Mouse (Mus musculus) thymus, postnatal 25 days (tissue): ENCODE data around the gene Magea2.
"Not testable (repeated sequence)": the region's sequence is repeated elsewhere in the genome, so short reads cannot be mapped to it uniquely, and the experiment has no call there.

ENCODE experiments used
- DNase-seq: peaks from one replicate; pipeline ENCODE4 v3.0.0; 2022

Magea2 gene

DNA sequence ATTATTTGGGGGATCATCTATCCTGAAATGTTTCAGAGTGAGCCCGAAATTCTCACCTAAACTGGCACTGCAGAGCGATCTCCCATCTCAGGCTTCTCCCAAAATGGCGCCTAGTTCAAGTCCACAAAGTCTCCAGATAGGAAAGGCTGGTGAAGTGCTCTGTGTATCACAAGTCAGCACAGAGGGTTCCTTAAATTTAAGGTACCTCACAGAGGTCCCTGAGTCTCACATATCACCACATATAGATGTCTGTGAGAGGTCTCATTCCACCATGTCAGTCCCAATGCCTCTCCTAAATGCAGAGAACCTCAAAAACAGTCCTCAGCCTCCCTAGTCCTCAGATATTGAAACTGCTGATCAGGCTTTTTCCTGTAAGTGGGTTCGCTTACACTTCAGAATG lies at the start of gene Magea2:
Magea2 (minus strand) TSS at position 101 of the 400 bp plus-strand sequence.
- DNase-seq, result not testable (repeated sequence)

DNA sequence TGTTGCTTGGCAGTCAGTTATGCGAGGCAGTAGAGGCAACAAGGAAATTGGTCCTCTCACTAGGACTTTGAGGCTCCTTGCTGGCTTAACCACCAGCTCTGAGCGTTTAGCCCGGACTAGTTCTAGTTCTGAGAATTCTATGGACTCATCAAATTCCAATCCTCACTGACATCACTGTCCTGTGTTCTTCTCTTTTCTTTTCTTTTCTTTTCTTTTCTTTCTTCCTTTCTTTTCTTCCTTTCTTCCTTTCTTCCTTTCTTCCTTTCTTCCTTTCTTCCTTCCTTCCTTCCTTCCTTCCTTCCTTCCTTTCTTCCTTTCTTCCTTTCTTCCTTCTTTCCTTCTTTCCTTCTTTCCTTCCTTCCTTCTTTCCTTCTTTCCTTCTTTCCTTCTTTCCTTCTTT lies 34.8 kb upstream of the Magea2 start, which contains the start of gene Cldn34b2:
Cldn34b2 (minus strand) TSS at position 101 of the 400 bp plus-strand sequence.
- DNase-seq, result not testable (repeated sequence)

DNA sequence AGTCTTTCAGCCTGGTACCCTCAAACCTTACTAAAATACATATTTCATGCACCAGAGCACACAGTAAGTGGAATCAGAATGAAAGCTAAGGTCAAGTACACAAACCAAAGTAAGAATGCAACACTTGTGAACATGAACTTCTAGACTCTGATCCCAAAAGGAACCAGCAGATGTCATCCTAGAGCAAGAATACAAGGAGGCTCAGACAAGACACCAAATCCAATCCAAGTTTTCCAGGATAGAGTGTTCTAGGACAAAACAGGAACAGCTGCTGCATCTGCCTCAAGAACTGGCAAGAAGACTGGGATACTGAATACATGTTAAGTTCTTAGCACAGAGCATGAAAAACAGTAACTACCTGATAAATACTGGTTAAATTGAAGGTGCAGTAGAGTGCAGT lies 4.6 kb upstream of the Magea2 start:
- no peak for DNase-seq

DNA sequence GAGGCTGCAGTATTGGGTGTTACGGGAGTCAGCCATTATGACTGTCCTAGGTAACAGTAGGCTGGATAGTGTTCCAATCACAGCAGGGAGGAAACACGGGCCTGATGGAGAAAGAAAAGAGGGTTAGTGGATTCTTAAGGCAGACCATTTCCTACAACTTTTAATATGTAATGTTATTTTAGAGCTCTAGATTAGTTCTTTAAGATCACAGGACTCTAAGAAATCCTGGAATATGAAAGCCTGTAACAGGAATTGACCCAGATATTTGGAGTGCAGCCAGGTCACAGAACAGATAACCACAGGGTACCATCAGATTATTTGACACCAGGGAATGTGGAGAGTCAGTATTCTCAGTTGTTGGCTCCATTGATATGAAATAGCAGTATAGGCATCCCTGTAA lies 3.8 kb downstream of the Magea2 start, which contains the start of gene Magea1:
Magea1 (minus strand) TSS at position 101 of the 400 bp plus-strand sequence.
- not testable (repeated sequence) for DNase-seq

DNA sequence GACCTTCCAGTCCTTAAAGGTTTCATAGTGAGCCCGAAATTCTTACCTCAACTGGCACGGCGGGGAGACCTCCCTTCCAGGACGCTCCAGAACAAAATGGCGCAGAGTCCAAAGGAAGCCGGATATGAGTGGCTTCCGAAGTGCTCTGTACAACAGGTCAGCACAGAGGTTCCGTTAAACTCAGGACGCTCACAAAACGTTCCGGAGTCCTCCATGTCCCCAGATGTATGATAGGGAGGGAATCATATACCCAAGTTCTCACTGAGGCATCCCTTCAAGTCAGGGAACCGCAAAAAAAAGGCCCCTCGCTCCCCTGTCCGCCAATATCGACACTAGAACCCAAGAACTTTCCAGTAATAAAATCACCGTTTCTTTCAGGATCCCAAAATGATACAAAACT lies 30.4 kb downstream of the Magea2 start, which contains the start of gene Magea5:
Magea5 (minus strand) TSS at position 101 of the 400 bp plus-strand sequence.
- DNase-seq, result not testable (repeated sequence)

DNA sequence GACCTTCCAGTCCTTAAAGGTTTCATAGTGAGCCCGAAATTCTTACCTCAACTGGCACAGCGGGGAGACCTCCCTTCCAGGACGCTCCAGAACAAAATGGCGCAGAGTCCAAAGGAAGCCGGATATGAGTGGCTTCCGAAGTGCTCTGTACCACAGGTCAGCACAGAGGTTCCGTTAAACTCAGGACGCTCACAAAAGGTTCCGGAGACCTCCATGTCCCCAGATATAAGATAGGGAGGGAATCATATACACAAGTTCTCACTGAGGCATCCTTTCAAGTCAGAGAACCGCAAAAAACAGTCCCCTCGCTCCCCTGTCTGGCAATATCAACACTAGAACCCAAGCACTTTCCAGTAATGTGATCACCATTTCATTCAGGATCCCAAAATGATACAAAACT lies 97.7 kb downstream of the Magea2 start, which contains the start of gene Magea8:
Magea8 (minus strand) TSS at position 101 of the 400 bp plus-strand sequence.
- not testable (repeated sequence) for DNase-seq
